Mouse (Mus musculus) testis, adult 2 months (tissue): ENCODE results near the gene Sfmbt2.

Source experiments
- CTCF ChIP-seq: fragments of 200-500 bp; IDR thresholded peaks from 2 replicates; pipeline ENCODE4 v1.5.1; 2012; ENCODE audit warnings: low read depth, mild to moderate bottlenecking, inconsistent platforms, low read length, moderate library complexity; ENCODE audit not compliant: control insufficient read depth, insufficient read depth, insufficient replicate concordance
- POLR2A ChIP-seq: fragments of 200-500 bp; IDR thresholded peaks from 2 replicates; pipeline ENCODE4 v1.6.1; 2012; ENCODE audit warnings: low read depth, mild to moderate bottlenecking, inconsistent platforms, low read length, moderate library complexity; ENCODE audit not compliant: control insufficient read depth

DNA sequence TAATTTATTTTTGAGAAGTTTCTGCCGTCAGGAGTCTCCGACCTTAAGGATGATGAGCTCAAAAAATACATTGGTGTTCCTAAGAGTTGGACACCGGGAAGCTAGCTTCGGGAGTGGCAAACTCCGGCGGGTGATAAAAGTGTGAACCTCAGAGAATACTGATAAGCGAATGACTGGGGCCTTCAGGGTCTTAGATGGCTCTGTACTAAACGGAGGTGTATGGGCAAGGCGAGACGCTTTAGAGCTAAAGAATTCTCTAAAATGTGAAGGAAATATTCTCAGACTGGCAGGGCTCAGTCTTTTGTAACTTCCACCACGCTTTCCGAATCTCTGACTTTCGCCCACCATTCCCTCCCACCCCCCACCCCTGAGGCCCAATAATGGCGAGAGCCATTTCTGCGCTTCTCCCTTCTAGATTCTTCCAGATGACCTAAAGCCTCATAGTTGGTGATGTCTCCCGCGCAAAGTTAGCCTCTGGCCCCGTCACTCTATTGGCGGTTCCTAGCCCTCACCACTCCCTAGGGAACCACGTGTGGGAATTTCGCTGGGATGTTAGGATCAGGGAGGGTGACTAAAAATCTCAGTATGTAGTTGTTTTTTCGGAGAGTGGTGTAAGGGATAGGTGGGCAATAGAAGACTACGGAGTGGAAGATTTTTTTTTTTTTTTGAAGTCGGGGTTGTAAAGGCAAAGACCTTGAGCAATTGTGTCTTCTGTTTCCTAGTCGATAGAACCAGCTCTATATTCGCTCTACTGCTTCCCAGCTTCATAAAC lies 563 bp downstream of the Sfmbt2 start:
- TF ChIP-seq CTCF (no peak), POLR2A (no peak)
